Mouse (Mus musculus): ENCODE data around the gene Phpt1. TPM values are rescaled to one million over a fixed set of nuclear protein-coding genes. Genes with fewer than 3 reads are reported as not detected.
"Not testable (repeated sequence)": the region's sequence is repeated elsewhere in the genome, so short reads cannot be mapped to it uniquely, and the experiment has no call there.

Phpt1 gene
- polyA plus RNA-seq, 1 experiment from 2014 or later, result 169 TPM

GRCm38 (mm10) chr2:25569323-25569722 is 5.7 kb downstream of the Phpt1 start:
- 96% methylated on average over 3 of the region's 3 CpGs for WGBS
- no peak overlapping the region for H3K4me2 ChIP-seq (replicated peaks)
- peaks cover 75% of the 10 kb centered on the region for H3K36me3 ChIP-seq

DNA sequence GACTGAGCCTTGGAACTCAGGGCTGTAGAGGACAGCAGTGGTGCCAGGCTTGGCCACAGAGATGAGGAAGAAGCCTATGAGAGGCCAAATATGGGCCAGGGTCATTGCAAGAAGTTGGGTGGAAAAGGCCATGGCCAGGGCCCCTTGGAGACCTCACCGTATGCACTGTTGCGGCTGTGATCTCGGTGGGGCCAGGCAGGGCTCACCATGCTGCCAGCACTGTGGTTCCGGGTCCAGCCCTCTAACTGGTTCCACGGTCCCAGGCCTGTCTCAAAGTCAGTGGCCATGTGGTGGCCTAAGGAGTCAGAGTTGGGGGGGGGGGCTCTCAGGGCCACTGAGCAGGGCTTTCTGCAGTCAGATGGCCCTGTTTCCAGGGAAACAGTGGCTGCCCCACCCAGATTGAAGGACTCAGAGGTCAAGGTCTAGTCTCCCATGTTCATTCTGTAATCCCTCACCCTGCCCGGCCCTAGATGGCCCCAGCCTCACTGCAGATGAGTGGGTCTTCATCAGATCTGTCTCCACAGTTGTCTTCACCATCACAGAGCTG is 6.5 kb downstream of the Phpt1 start:
- Histone ChIP-seq H3K9ac (no peak overlapping the region), H3K27ac (no peak overlapping the region), H3K9me3 (no peaks in the 10 kb centered on the region), H3K4me1 (peaks cover 7% of the 10 kb centered on the region), H3K36me3 (peaks cover 83% of the 10 kb centered on the region), H3K4me2 (replicated peaks) (no peak overlapping the region), H3K27me3 (replicated peaks) (no peaks in the 10 kb centered on the region), H3K4me3 (no peak overlapping the region)
- ATAC-seq (ENCODE audit: low FRiP score, low read depth), result no peak
- 92% methylated on average over 6 of the region's 6 CpGs for WGBS

More at GRCm38 (mm10) chr2:25569323-25569722, 5.7 kb downstream of the Phpt1 start:
- no peak for ATAC-seq (ENCODE audit: low FRiP score, low read depth)
- Histone ChIP-seq H3K9ac (no peak overlapping the region), H3K4me3 (no peak overlapping the region), H3K27me3 (replicated peaks) (no peaks in the 10 kb centered on the region), H3K27ac (no peak overlapping the region), H3K9me3 (no peaks in the 10 kb centered on the region), H3K4me1 (peaks cover 14% of the 10 kb centered on the region)

DNA sequence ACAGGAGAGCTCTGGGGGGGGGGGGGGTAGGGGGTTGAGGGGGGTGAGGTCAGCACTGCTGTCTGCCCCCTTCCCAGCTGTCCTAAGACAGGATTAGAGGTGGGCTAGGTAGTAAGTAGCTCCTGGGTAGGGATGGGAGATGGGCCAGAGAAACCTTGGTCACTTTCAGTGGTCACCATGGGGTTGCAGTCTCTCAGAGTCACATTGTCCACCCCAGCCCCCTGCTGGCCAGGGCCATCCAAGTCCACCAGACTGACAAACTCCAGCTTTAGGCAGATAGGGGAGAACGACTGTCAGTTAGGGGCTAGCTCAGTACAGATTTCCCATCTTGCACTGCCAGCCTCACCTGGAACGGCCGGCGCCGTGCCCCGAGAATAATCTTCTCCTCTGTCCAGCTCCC is 8.5 kb downstream of the Phpt1 start:
- Histone ChIP-seq H3K27ac (no peak overlapping the region), H3K4me2 (replicated peaks) (no peak overlapping the region), H3K4me3 (no peak overlapping the region), H3K9me3 (no peaks in the 10 kb centered on the region), H3K9ac (no peak overlapping the region), H3K27me3 (replicated peaks) (no peaks in the 10 kb centered on the region), H3K4me1 (no peaks in the 10 kb centered on the region), H3K36me3 (peaks cover 92% of the 10 kb centered on the region)
- no peak for ATAC-seq (ENCODE audit: low FRiP score, low read depth)
- WGBS, result 91% methylated on average over 6 of the region's 6 CpGs

DNA sequence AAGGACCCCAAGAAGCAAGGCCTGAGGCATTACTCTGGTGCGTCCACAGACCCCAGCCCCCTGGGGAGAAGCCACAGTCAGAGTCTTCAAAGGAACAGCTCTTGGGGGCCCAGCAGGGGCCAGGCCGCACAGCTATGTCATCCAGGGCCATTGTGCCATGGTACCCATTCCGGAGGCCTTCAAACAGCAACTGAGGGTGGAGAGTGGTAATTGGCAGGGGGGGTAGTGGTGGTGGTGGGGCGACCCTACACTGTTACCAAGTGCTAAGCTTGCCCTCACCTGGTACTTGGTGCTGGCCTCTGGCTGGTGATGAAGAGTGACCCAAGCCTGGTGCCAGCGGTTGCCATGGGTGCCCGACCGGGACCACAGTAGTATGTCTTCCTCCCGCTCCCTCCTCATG is 9.3 kb downstream of the Phpt1 start:
- Histone ChIP-seq H3K9me3 (no peaks in the 10 kb centered on the region), H3K27me3 (replicated peaks) (no peaks in the 10 kb centered on the region), H3K4me2 (replicated peaks) (no peak overlapping the region), H3K4me1 (no peaks in the 10 kb centered on the region), H3K27ac (no peak overlapping the region), H3K36me3 (peaks cover 95% of the 10 kb centered on the region), H3K9ac (no peak overlapping the region), H3K4me3 (no peak overlapping the region)
- no peak for ATAC-seq (ENCODE audit: low FRiP score, low read depth)
- 89% methylated on average over 8 of the region's 8 CpGs for WGBS

DNA sequence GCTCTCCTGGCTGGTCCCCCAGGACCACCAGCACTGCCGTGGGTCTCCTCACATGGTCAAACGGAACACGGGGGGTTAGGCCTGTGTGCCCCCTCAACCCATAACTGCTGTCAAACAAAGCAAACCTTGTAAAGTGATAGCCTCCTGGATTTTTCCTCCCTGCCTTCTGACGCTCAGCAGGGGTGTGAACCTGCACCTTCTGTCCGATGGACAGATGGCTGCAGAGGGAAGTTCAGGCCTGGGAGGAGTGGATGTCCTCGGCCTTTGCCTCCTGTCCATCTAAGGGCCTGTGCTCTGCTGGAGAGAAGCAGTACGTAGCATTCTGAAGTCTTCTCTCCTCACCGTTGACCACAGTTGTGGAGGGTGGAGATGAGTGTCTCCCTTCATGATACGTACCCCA is 13.1 kb downstream of the Phpt1 start:
- ATAC-seq (ENCODE audit: low FRiP score, low read depth), result no peak
- no peak overlapping the region for H3K9ac ChIP-seq
- no peaks in the 10 kb centered on the region for H3K9me3 ChIP-seq
- H3K27ac ChIP-seq, result no peak overlapping the region
- H3K4me2 ChIP-seq (replicated peaks), result no peak overlapping the region
- peaks cover 72% of the 10 kb centered on the region for H3K36me3 ChIP-seq
- 82% methylated on average over 9 of the region's 9 CpGs for WGBS
- H3K4me1 ChIP-seq, result peaks cover 15% of the 10 kb centered on the region
- no peaks in the 10 kb centered on the region for H3K27me3 ChIP-seq (replicated peaks)
- no peak overlapping the region for H3K4me3 ChIP-seq

GRCm38 (mm10) chr2:25560551-25560950 is 14.5 kb downstream of the Phpt1 start:
- H3K27me3 ChIP-seq (replicated peaks), result no peaks in the 10 kb centered on the region
- no peak overlapping the region for H3K4me3 ChIP-seq
- no peak overlapping the region for H3K9ac ChIP-seq
- H3K36me3 ChIP-seq, result peaks cover 58% of the 10 kb centered on the region
- H3K27ac ChIP-seq, result no peak overlapping the region
- no peaks in the 10 kb centered on the region for H3K9me3 ChIP-seq
- ATAC-seq (ENCODE audit: low FRiP score, low read depth), result no peak
- H3K4me1 ChIP-seq, result peaks cover 17% of the 10 kb centered on the region
- no peak overlapping the region for H3K4me2 ChIP-seq (replicated peaks)
- 93% methylated on average over 8 of the region's 8 CpGs for WGBS

DNA sequence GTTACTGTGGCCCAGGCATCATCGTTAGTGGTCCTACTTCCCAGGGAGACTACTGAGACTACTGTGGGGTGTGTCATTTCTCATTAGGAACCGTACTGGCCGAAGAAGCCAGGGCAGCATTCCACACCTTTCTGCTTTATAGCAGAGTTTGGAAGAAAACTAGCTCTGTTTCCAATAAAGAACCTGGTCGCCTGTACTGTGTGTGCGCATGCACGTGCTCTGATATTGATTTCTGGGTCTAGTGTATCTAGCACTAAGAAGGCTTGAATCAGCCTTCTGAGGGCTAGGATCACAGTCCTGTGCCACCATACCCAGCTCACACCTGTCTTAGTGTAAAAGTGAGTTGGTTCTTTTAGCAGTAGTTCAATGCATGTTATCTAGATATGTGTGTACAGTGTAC is 16.2 kb downstream of the Phpt1 start:
- Histone ChIP-seq H3K9ac (0 out of 2 replicates have a peak overlapping the region, but pooled peaks have one; percentile 95), H3K27me3 (replicated peaks) (no peaks in the 10 kb centered on the region), H3K27ac (no peak overlapping the region), H3K4me3 (peak overlapping the region; percentile 81), H3K4me1 (peaks cover 17% of the 10 kb centered on the region), H3K9me3 (no peaks in the 10 kb centered on the region), H3K4me2 (replicated peaks) (peak overlapping the region; percentile 95), H3K36me3 (peaks cover 40% of the 10 kb centered on the region)
- ATAC-seq (ENCODE audit: low FRiP score, low read depth), result no peak
- WGBS, result 81% methylated on average over 6 of the region's 6 CpGs

DNA sequence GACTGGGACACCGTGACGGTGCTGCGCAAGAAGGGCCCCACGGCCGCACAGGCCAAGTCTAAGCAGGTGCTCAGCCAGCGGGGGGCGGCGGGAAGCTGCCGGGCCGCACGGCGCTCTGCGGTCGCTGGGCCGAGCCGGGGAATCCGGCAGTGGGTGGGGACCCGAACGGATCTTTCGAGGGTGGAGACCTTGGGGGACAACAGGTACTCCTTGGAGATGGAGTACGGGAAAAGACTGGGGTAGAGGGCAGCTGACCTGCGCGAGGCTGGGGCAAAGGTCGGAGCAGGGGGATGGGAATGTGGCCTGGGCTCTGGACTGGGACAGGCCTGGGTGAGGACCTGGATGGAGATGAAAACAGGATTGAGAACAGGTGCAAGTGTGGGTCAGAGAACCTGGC is 17.1 kb downstream of the Phpt1 start:
- Histone ChIP-seq H3K27ac (peak overlapping the region; percentile 53; the same call in 1 of the 2 replicates), H3K36me3 (peaks cover 32% of the 10 kb centered on the region), H3K9ac (peak overlapping the region; percentile 95), H3K4me2 (replicated peaks) (peak overlapping the region; percentile 95), H3K4me3 (peak overlapping the region; percentile 81), H3K27me3 (replicated peaks) (no peaks in the 10 kb centered on the region), H3K9me3 (no peaks in the 10 kb centered on the region), H3K4me1 (peaks cover 17% of the 10 kb centered on the region)
- ATAC-seq (ENCODE audit: low FRiP score, low read depth), result peak; percentile 52
- WGBS, result under 1% methylated on average over 24 of the region's 24 CpGs

GRCm38 (mm10) chr2:25557221-25557963 is 17.6 kb downstream of the Phpt1 start, which contains the start of gene Edf1:
TSS of gene Edf1 (plus strand) at chr2:25557847.
- Histone ChIP-seq H3K36me3 (peaks cover 26% of the 10 kb centered on the region), H3K9ac (peak within 1 kb of the TSS; percentile 95), H3K27me3 (replicated peaks) (no peaks in the 10 kb centered on the region), H3K4me2 (replicated peaks) (peak within 1 kb of the TSS; percentile 95), H3K4me1 (peaks cover 17% of the 10 kb centered on the region), H3K4me3 (peak within 1 kb of the TSS; percentile 81), H3K9me3 (no peaks in the 10 kb centered on the region), H3K27ac (peak within 1 kb of the TSS; percentile 53; the same call in 1 of the 2 replicates)
- peak; percentile 98 for ATAC-seq (ENCODE audit: low FRiP score, low read depth)
- WGBS, result under 1% methylated on average over 61 of the region's 61 CpGs

- no peak overlapping the region for H3K4me3 ChIP-seq
- H3K9me3 ChIP-seq, result no peaks in the 10 kb centered on the region
- H3K36me3 ChIP-seq, result peaks cover 15% of the 10 kb centered on the region
- H3K4me2 ChIP-seq (replicated peaks), result no peak overlapping the region
- no peak overlapping the region for H3K9ac ChIP-seq
- no peak overlapping the region for H3K27ac ChIP-seq
- ATAC-seq (ENCODE audit: low FRiP score, low read depth), result no peak
- no peaks in the 10 kb centered on the region for H3K27me3 ChIP-seq (replicated peaks)
- 55% methylated on average over 1 of the region's 1 CpGs for WGBS
- H3K4me1 ChIP-seq, result peaks cover 17% of the 10 kb centered on the region
Measured at GRCm38 (mm10) chr2:25556296-25556695, 18.7 kb downstream of the Phpt1 start.

DNA sequence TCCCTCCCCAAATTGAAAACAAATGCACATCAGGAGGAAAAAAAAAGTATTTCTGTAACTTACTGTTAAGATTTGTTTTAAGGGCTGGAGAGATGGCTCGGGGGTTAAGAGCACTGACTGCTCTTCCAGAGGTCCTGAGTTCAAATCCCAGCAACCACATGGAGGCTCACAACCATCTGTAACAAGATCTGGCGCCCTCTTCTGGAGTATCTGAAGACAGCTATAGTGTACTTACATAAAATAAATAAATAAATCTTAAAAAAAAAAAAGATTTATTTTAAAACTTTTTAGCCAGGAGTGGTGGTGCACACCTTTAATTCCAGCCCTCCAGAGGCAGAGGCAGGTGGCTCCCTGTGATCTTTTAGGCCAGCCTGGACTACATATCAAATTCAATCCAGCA is 19.5 kb downstream of the Phpt1 start:
- not testable (repeated sequence) for H3K4me2 ChIP-seq (replicated peaks); H3K4me3 ChIP-seq; H3K27ac ChIP-seq; H3K9me3 ChIP-seq; H3K36me3 ChIP-seq; ATAC-seq (ENCODE audit: low FRiP score, low read depth); H3K9ac ChIP-seq; H3K27me3 ChIP-seq (replicated peaks)
- H3K4me1 ChIP-seq, result peaks cover 17% of the 10 kb centered on the region
- WGBS, result 44% methylated on average over 2 of the region's 2 CpGs

DNA sequence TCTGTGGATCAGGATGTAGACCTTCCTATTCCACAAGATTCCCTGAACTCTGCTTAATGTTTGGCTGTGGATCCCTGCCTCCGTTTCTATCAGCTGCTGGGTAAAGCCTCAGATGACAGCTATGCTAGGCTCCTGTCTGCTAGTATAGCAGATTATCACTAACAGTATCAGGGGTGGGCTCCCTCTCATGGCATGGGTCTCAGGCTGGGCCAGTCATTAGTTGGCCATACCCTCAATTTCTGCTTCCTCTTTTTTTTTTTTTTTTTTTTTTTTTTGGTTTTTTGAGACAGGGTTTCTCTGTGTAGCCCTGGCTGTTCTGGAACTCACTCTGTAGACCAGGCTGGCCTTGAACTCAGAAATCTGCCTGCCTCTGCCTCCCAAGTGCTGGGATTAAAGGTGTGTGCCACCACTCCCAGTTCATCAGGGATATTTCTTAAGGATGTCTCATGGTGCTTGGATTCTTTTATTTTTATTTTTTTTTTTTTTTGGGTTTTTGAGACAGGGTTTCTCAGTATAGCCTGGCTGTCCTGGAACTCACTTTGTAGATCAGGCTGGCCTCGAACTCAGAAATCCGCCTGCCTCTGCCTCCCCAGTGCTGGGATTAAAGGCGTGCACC is 21.7 kb downstream of the Phpt1 start:
- not testable (repeated sequence) for H3K9ac ChIP-seq; H3K36me3 ChIP-seq; H3K9me3 ChIP-seq; H3K27me3 ChIP-seq (replicated peaks); H3K4me3 ChIP-seq; H3K27ac ChIP-seq; ATAC-seq (ENCODE audit: low FRiP score, low read depth); H3K4me2 ChIP-seq (replicated peaks); H3K4me1 ChIP-seq
- 95% methylated on average over 4 of the region's 4 CpGs for WGBS
